Mouse (Mus musculus) forebrain, embryonic 14.5 days (tissue): ENCODE measurements around the gene Elf2. TPM values are rescaled to one million over a fixed set of nuclear protein-coding genes. Genes with fewer than 3 reads are reported as not detected.
A peak's percentile ranks its signal among the peaks of the same experiment; 100 is the strongest.

Source experiments
- ATAC-seq: fragments of 200-750 bp; cut with Nextera tagmentation; 2 replicates; pipeline ENCODE4 v1.8.0; 2017; ENCODE audit warnings: mild to moderate bottlenecking, moderate library complexity
- DNase-seq: peaks from one replicate; pipeline ENCODE4 v3.0.0-alpha.2; 2015; ENCODE audit warnings: low spot score
- H3K27ac ChIP-seq: fragments of 300-500 bp; sonication (generic); 2 replicates; pipeline ENCODE4 v1.5.1; 2014; ENCODE audit warnings: low read depth, mild to moderate bottlenecking, control low read depth, low read length, moderate library complexity
- H3K27me3 ChIP-seq: fragments of 300-500 bp; sonication (generic); replicated peaks from 2 replicates; pipeline ENCODE4 v1.6.1; 2014; ENCODE audit warnings: low read length, control low read depth, mixed read lengths; ENCODE audit not compliant: control insufficient read depth, insufficient read depth
- H3K36me3 ChIP-seq: fragments of 300-500 bp; sonication (generic); 2 replicates; pipeline ENCODE4 v1.6.1; 2014; ENCODE audit warnings: low read length, control low read depth; ENCODE audit not compliant: control insufficient read depth, insufficient read depth
- H3K4me1 ChIP-seq: fragments of 300-500 bp; sonication (generic); 2 replicates; pipeline ENCODE4 v1.6.1; 2014; ENCODE audit warnings: antibody characterized with exemption, low read length, control low read depth; ENCODE audit not compliant: control insufficient read depth, insufficient read depth
- H3K4me2 ChIP-seq: fragments of 300-500 bp; sonication (generic); 2 replicates; pipeline ENCODE4 v1.6.1; 2014; ENCODE audit warnings: mild to moderate bottlenecking, control low read depth, low read length
- H3K4me3 ChIP-seq: fragments of 300-500 bp; sonication (generic); 2 replicates; pipeline ENCODE4 v1.5.1; 2014; ENCODE audit warnings: low read depth, low read length, control low read depth
- H3K9ac ChIP-seq: fragments of 300-500 bp; sonication (generic); 2 replicates; pipeline ENCODE4 v1.6.1; 2014; ENCODE audit warnings: mild to moderate bottlenecking, low read length, control low read depth, moderate library complexity
- H3K9me3 ChIP-seq: fragments of 300-500 bp; sonication (generic); replicated peaks from 2 replicates; pipeline ENCODE4 v1.6.1; 2016; ENCODE audit warnings: low read length, control low read depth, mixed read lengths; ENCODE audit not compliant: control insufficient read depth
- WGBS: fragments of 180-500 bp; shearing (Covaris S2); extraction: QIAGEN DNeasy Blood & Tissue Kit; methylation state at CpG from one replicate; pipeline ENCODE4 v1.1.7; 2014; 5-methylcytosine and 5-hydroxymethylcytosine counted together
- polyA plus RNA-seq: library from polyadenylated mRNA; unstranded; fragments of >200 nt; fragmentation: Nextera tagmentation; extraction: Ambion mirVana; gene quantifications from 2 replicates; pipeline ENCODE4 v1.2.1, GENCODE M21; 2014

The Elf2 gene
- polyA plus RNA-seq, 1 experiment from 2014 or later: 49.9 TPM

- Histone ChIP-seq H3K27ac (no peak overlapping the region), H3K4me3 (no peak overlapping the region), H3K9ac (no peak overlapping the region), H3K4me2 (no peak overlapping the region), H3K36me3 (peaks cover 69% of the 10 kb centered on the region), H3K27me3 (no peaks in the 10 kb centered on the region), H3K4me1 (no peaks in the 10 kb centered on the region), H3K9me3 (no peaks in the 10 kb centered on the region)
- ATAC-seq (no peak), DNase-seq (no peak)
- 96% methylated on average over 13 of the region's 13 CpGs for WGBS
These were observed 90.6 kb downstream of the Elf2 start for GRCm38 (mm10) chr3:51249866-51250265.

GRCm38 (mm10) chr3:51249460-51249859 is 91.0 kb downstream of the Elf2 start:
- H3K36me3 ChIP-seq: peaks cover 65% of the 10 kb centered on the region
- H3K27me3 ChIP-seq: no peaks in the 10 kb centered on the region
- no peak overlapping the region for H3K4me2 ChIP-seq
- no peak for DNase-seq
- no peak overlapping the region for H3K9ac ChIP-seq
- H3K4me3 ChIP-seq: no peak overlapping the region
- no peaks in the 10 kb centered on the region for H3K9me3 ChIP-seq
- H3K4me1 ChIP-seq: no peaks in the 10 kb centered on the region
- H3K27ac ChIP-seq: no peak overlapping the region
- WGBS: 86% methylated on average over 11 of the region's 11 CpGs
- ATAC-seq: no peak

GRCm38 (mm10) chr3:51248600-51248999 is 91.9 kb downstream of the Elf2 start:
- Histone ChIP-seq H3K9me3 (no peaks in the 10 kb centered on the region), H3K27ac (no peak overlapping the region), H3K4me3 (no peak overlapping the region), H3K36me3 (peaks cover 56% of the 10 kb centered on the region), H3K4me2 (no peak overlapping the region), H3K9ac (no peak overlapping the region), H3K27me3 (no peaks in the 10 kb centered on the region), H3K4me1 (no peaks in the 10 kb centered on the region)
- DNase-seq (no peak), ATAC-seq (no peak)
- WGBS: 95% methylated on average over 6 of the region's 6 CpGs

- H3K4me1 ChIP-seq: no peaks in the 10 kb centered on the region
- no peak for DNase-seq
- no peaks in the 10 kb centered on the region for H3K9me3 ChIP-seq
- 89% methylated on average over 16 of the region's 16 CpGs for WGBS
- H3K27me3 ChIP-seq: no peaks in the 10 kb centered on the region
- H3K27ac ChIP-seq: no peak overlapping the region
- no peak overlapping the region for H3K4me3 ChIP-seq
- no peak overlapping the region for H3K4me2 ChIP-seq
- H3K9ac ChIP-seq: no peak overlapping the region
- no peak for ATAC-seq
- H3K36me3 ChIP-seq: peaks cover 47% of the 10 kb centered on the region
These were observed 92.8 kb downstream of the Elf2 start for GRCm38 (mm10) chr3:51247704-51248103.

GRCm38 (mm10) chr3:51239541-51239940 is 100.9 kb downstream of the Elf2 start:
- Histone ChIP-seq H3K36me3 (no peaks in the 10 kb centered on the region), H3K27me3 (no peaks in the 10 kb centered on the region), H3K4me3 (no peak overlapping the region), H3K4me1 (no peaks in the 10 kb centered on the region), H3K9me3 (no peaks in the 10 kb centered on the region), H3K9ac (no peak overlapping the region), H3K4me2 (no peak overlapping the region), H3K27ac (no peak overlapping the region)
- no peak for DNase-seq
- 93% methylated on average over 3 of the region's 3 CpGs for WGBS
- ATAC-seq: no peak

- 97% methylated on average over 7 of the region's 7 CpGs for WGBS
- Histone ChIP-seq H3K9me3 (no peaks in the 10 kb centered on the region), H3K36me3 (no peaks in the 10 kb centered on the region), H3K27ac (no peak overlapping the region), H3K4me1 (no peaks in the 10 kb centered on the region), H3K9ac (no peak overlapping the region), H3K27me3 (no peaks in the 10 kb centered on the region), H3K4me3 (no peak overlapping the region), H3K4me2 (no peak overlapping the region)
- ATAC-seq (no peak), DNase-seq (no peak)
These were observed 101.9 kb downstream of the Elf2 start for GRCm38 (mm10) chr3:51238515-51238914.

GRCm38 (mm10) chr3:51234752-51235055 is 105.8 kb downstream of the Elf2 start:
- Histone ChIP-seq H3K4me1 (no peaks in the 10 kb centered on the region), H3K36me3 (no peaks in the 10 kb centered on the region), H3K4me2 (no peak overlapping the region), H3K27ac (no peak overlapping the region), H3K9me3 (no peaks in the 10 kb centered on the region), H3K4me3 (no peak overlapping the region), H3K9ac (no peak overlapping the region), H3K27me3 (no peaks in the 10 kb centered on the region)
- ATAC-seq (peak; percentile 55), DNase-seq (no peak)
- 76% methylated on average over 5 of the region's 5 CpGs for WGBS

- no peak overlapping the region for H3K9ac ChIP-seq
- H3K4me3 ChIP-seq: no peak overlapping the region
- no peaks in the 10 kb centered on the region for H3K9me3 ChIP-seq
- ATAC-seq (peak; percentile 90), DNase-seq (peak; percentile 91)
- no peaks in the 10 kb centered on the region for H3K27me3 ChIP-seq
- WGBS: 48% methylated on average over 13 of the region's 13 CpGs
- H3K27ac ChIP-seq: no peak overlapping the region
- no peaks in the 10 kb centered on the region for H3K36me3 ChIP-seq
- no peak overlapping the region for H3K4me2 ChIP-seq
- no peaks in the 10 kb centered on the region for H3K4me1 ChIP-seq
These were observed 106.3 kb downstream of the Elf2 start for GRCm38 (mm10) chr3:51233918-51234751.

GRCm38 (mm10) chr3:51233474-51233873 is 107.0 kb downstream of the Elf2 start:
- Histone ChIP-seq H3K9me3 (no peaks in the 10 kb centered on the region), H3K36me3 (no peaks in the 10 kb centered on the region), H3K4me1 (no peaks in the 10 kb centered on the region), H3K4me2 (no peak overlapping the region), H3K9ac (no peak overlapping the region), H3K4me3 (no peak overlapping the region), H3K27ac (no peak overlapping the region), H3K27me3 (no peaks in the 10 kb centered on the region)
- DNase-seq (no peak), ATAC-seq (no peak)
- WGBS: 85% methylated on average over 5 of the region's 5 CpGs
